Mouse (Mus musculus) frontal cortex, adult 2 months (tissue): Measurements from ENCODE around the gene Pomt1. TPM values are rescaled to one million over a fixed set of nuclear protein-coding genes. Genes with fewer than 3 reads are reported as not detected.

Experiments
- DNase-seq, 2 experiments: peaks; one replicate each; pipeline ENCODE4 v3.0.0; 2022; ENCODE audit warnings: low spot score in 1 of 2; ENCODE audit errors: extremely low spot score in 1 of 2
- polyA plus RNA-seq: library from polyadenylated mRNA; depleted of rRNA; stranded (reverse); fragments of >200 nt; gene quantifications from 2 replicates; pipeline ENCODE4 v1.2.3, GENCODE M21; 2012

Gene Pomt1
- polyA plus RNA-seq, 1 experiment, result 20.4 TPM

- DNase-seq, result no peak
Observed at GRCm38 (mm10) chr2:32220021-32220420, 16.4 kb upstream of the Pomt1 start.

- no peak for DNase-seq
Observed at GRCm38 (mm10) chr2:32220969-32221368, 15.4 kb upstream of the Pomt1 start.

DNA sequence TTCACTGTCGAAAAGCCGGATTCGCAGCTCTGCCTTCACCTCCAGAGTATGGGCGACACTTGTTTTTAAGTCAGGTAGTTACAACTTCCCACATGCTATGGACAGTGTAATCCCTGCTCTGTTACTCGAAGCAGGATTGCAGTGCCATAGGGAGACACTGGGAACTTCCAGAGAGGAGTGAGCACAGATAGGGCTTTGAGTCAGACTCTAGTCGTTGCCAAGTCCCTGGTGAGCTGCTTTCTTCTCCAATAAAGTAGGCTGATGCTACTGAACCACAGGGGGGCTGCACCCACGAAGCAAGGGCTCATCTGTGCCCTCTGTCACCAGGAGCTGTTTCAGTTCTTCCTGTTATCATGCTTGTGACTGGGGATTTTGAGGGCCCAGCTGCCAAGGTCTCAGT lies 14.8 kb upstream of the Pomt1 start:
- DNase-seq, result peak in 1 of 2 experiments; percentile 34

DNA sequence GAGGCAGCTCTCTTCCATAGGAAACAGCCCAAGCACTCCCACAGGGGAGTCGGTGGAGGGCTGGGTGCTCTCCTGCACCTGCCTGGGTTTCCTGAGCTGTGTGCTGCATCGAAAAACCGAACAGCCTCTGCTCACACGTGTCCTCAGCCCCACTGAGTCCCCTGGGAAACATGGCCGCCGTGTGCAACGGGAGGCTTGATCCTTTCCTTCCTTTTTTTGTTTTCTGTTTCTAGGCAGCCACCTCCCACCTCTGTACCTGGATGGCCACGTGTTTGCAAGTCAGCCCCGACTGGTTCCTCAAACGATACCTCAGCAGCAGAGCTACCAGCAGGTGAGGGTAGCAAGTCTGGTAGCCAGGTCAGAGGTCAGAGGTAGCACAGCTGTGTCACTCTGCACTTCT lies 14.3 kb upstream of the Pomt1 start:
- DNase-seq, result no peak

DNA sequence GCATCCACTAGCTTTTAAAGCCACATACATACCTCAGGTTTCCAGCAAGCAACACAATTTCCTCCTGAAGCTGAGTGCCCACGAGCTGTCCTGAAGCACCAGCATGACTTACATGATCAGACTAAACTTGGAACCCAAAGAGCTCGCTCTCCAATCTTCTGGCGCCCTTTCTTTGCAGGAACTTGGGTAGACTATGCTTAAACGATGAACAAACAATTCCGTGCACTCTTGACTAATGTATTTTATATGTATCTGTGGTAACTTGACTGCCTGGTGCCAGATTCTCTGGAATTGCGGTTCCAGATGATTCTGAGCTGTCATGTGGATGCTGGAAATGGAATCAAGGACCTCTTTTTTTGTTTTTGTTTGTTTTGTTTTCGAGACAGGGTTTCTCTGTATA lies 957 bp upstream of the Pomt1 start:
- no peak for DNase-seq

DNA sequence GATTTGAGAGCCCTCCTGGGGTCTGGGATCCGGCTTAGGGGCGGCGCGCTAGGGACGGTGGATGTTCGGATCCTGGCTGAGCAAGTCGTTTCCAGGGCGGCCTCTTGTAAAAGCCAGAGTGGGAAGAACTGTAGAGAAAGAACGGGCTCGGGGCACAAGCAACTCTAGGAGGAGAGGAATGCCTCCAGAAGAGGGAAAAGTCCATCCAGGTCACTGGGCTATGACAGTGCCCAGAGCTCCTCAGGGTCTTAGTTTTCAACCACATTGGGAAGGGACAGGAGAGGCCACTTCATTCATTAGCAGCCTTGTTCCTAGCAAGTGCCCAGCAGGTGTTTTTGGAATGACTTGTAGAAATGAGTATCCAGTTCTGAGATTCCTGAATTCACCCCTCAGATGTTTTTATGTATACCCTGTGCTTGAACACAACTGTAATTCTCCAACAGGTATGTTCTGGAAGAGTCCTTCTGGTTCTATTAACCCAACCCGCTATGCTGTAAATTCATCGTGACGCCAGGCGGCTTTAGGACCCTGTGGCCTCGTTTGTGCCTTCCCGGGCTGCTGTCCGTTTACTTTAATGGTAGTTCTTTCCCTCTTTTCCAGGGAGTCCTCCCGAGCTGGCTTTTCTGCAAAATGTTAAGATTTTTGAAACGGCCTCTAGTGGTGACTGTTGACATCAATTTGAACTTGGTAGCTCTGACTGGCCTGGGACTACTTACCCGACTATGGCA lies 534 bp downstream of the Pomt1 start:
- peak in 1 of 2 experiments; percentile 67 for DNase-seq

- DNase-seq, result no peak
Observed at GRCm38 (mm10) chr2:32237571-32237970, 1.2 kb downstream of the Pomt1 start.

DNA sequence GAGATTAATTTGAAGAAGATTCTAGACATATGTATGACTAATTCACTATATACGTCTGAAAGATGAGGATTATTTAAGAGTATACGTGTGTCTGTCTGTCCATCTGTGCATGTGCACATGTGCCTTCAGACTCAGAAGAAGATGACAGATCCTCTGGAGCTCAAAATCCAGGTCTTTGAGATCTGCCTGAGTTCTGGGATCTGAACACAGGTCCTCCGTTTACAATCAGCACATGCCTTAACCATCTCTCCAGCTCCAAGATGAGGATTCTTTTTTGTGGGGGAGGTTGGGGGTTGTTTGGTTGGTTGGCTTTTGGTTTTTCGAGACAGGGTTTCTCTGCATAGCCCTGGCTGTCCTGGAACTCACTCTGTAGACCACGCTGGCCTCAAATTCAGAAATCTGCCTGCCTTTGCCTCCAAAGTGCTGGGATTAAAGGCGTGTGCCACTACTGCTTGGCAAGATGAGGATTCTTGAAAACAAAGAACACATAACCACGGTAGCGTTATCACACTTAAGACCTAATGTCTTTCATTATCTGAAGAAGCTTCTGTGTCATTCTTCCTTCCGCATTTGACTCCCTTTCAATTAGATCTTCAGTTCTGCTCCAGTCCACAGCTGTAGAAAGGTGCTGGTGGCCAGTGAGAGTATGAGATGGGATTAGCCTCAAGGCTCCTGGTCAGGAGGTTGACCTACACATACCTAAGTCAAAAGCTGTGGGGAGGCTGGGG lies 2.5 kb downstream of the Pomt1 start:
- DNase-seq, result no peak

DNA sequence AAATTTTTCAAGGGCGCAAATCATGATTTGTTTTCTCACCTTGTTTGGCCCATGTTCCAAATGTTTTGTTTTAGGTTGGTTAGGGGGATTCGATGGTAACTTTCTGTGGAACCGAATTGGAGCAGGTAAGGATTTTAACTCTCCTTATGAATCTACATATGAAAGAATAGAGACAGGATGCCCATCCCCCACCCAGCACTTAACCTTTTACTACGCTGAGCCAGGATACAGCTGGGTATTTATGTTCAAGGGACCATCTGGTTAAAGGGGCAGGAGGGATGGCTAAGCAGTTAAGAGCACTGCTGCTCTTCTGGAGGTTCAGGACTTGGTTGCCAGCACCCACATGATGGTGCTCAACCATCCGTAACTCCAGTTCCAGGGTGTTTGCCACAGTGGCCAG lies 4.2 kb downstream of the Pomt1 start:
- no peak for DNase-seq

DNA sequence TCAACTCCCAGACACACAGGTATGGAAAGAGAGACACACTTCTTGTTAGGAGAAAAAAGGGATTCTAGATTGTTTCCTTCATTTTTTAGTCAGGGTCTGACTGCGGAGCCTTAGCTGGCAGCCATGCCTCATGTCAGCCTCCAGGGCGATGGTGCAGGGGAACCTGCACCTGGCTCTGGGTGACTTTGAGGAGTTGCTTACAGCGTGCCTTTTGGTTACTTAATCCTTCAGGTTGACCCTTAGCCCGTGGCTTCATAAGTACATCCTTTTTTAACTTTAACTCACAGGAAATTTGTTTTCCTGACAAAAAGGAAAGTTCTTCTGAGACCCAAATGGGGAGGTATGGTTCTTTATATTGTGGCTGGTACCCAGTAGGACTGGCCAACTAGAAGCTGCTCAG lies 6.6 kb downstream of the Pomt1 start:
- no peak for DNase-seq

DNA sequence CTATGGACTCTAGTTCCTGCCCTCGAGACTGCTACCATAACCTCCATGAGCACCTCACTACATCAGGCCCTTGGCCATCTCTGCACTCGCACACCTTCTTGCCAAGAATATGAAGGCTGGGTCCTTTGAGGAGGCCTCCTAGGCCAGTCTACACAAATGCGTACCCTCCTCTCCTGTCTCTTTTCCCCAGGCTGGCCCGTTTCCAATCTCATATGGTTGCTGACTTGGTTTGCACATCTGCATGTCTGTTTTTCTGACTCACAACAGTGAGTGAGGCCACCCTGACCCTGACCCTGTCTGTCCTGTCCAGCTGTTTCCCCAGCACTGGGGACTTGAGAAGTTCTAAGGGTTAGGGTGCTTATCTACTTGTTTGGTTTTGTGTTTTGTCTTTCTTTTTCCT lies 10.4 kb downstream of the Pomt1 start:
- no peak for DNase-seq

DNA sequence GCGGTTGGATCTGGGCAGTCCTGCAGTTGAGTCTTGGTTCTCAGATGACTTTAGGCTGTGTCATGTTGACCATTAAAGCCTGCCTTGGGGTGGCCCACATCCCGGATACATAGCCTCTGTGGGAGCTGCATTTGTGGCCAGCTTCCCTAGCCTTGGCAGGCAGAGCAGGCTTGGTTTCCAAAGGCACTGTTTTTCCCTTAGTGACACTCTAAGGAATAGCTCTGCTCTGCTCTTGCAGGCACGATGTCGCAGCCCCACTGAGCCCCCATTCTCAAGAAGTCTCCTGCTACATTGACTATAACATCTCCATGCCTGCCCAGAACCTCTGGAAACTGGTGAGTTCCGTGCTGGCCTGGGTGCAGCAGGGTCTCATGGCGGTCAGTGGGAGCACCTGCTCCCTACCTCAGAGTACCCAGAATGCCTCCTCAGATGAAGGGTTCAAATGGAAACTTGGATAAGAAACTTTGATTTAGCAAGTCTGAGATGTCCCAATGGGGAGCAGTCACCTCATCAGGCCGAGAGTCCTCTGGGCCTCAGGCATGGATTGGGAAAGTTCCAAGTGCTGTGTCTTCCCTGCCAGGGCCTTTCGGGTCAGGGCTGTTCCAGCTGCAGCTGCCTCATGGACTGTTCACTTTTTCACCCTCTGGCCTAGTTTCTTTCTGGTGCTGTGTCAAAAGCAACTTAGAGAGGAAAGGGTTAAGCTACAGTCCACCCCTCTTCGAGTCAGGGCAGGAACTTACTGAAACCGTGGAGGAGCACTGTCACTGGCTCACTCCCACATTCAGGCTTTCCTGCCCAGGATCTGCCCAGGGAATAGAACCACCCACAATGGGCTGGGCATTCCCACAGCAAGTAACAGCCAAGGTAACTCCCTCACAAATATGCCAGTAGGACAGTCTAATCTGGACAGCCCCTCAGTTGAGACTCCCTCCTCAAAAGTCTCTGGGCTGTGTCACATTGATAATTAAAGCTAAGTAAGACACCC lies 12.3 kb downstream of the Pomt1 start:
- DNase-seq, result no peak

DNA sequence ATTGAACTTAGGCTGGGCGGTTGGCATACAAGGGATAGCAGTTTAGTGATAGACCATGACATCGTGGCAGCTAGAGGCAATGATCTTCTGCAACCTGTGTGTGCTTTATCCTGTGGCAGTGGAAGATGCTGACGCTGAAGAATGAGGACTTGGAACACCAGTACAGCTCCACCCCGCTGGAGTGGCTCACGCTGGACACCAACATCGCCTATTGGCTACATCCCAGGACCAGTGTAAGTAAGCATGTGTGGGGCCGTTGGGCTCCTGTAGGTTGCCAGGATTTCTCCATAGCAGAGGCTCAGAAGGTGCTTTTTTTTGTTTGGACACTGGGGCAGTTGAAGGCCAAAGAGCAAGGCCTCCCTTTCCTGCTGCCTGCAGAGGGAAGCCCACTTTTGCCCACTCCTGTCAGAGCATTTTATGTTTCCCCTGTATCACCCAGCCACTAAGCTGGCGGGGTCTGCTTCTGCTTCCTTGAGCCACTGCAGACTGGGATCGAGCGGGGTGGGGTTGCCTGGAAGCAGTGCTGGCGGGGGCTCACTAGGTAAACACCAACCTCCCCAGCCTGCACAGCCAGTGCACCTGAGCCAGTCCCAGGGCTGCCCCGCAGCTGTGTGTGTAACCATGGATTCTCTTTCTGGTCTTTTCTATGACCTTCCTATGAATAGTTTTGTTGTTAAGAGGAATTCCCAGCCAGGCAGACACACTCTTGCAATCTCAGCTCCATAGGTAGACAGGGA lies 15.6 kb downstream of the Pomt1 start:
- DNase-seq, result no peak

DNA sequence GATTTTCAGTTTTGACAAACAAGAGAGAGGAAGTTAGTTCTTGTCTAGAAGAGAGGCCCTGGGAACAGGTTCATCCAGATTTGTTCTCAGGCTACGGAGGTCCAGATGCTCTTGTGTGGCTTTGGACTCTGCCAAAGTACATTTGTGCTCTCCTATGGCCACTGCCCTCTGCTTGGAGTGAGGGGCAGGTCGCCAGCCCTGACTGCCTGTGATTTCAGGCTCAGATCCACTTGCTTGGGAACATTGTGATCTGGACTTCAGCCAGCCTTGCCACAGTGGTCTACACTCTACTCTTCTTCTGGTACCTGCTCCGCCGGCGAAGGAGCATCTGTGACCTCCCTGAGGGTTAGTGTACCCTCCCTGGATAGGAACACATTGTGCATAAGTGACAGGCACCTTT lies 16.3 kb downstream of the Pomt1 start:
- DNase-seq, result no peak

GRCm38 (mm10) chr2:32253352-32253751 lies 17.0 kb downstream of the Pomt1 start:
- DNase-seq, result no peak

- no peak for DNase-seq
Observed at GRCm38 (mm10) chr2:32254563-32254962, 18.2 kb downstream of the Pomt1 start.

- DNase-seq, result no peak
Observed at GRCm38 (mm10) chr2:32256273-32256672, 19.9 kb downstream of the Pomt1 start.

GRCm38 (mm10) chr2:32258887-32259533 lies 22.6 kb downstream of the Pomt1 start:
- DNase-seq, result no peak

GRCm38 (mm10) chr2:32259657-32260417 lies 23.4 kb downstream of the Pomt1 start, which contains the start of gene Uck1:
Uck1 (minus strand) TSS chr2:32260159.
- DNase-seq, result peak; percentile 80 to 92
